Mouse (Mus musculus): ENCODE results near the gene Grm2. TPM values are rescaled to one million over a fixed set of nuclear protein-coding genes. Genes with fewer than 3 reads are reported as not detected.

Grm2 gene
- polyA plus RNA-seq, 1 experiment from 2014 or later = not detected

GRCm38 (mm10) chr9:106684093-106684872 is 28.4 kb upstream of the Grm2 start:
- H3K4me1 ChIP-seq (ENCODE audit: control insufficient read depth in 2 of 2, insufficient read depth in 2 of 2, low read length in 2 of 2) = peaks cover 7 to 20% of the 10 kb centered on the region in 2 experiments
- H3K9me3 ChIP-seq (ENCODE audit: control insufficient read depth, low read length) = no peaks in the 10 kb centered on the region
- H3K4me3 ChIP-seq (ENCODE audit: control insufficient read depth in 1 of 2, insufficient read depth in 1 of 2, low read depth in 1 of 2, low read length in 2 of 2) = peak overlapping the region; percentile 57 to 92
- no peak for ATAC-seq (ENCODE audit: insufficient number of reproducible peaks, insufficient read depth, low FRiP score, low read depth)
- H3K27ac ChIP-seq (replicated peaks in 1 of 2; ENCODE audit: control insufficient read depth in 1 of 2, insufficient read depth in 1 of 2, low read depth in 2 of 2, low read length in 2 of 2) = no peak overlapping the region
- WGBS = 59% methylated on average over 6 of the region's 6 CpGs
- no peaks in the 10 kb centered on the region for H3K27me3 ChIP-seq (ENCODE audit: control insufficient read depth, insufficient read depth, low read length)
- peaks cover 35% of the 10 kb centered on the region for H3K36me3 ChIP-seq (ENCODE audit: control insufficient read depth, insufficient read depth, low read length)
- H3K9ac ChIP-seq (ENCODE audit: low read length) = peak overlapping the region; percentile 87
- H3K4me2 ChIP-seq (ENCODE audit: low read length) = peak overlapping the region; percentile 94

DNA sequence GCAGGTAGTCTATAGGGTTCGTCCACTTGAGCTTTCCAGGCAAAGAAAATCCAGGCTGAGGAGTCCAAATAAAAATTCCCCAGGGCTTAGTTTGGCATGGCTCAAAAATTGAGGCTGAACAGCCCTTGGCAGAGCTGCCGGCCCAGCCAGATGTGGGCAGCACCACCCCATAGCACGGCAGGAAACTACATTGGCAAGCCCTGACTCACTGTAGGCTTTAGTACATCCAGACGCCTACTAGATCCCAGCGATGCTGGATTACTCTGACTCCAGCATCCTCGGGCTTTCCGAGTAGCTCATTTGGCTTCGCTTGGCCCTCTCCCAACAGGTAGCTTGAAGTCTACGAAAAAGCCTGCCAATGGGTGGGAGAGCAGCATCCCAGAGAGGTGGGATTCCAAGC is 25.1 kb upstream of the Grm2 start:
- Histone ChIP-seq H3K4me3 (ENCODE audit: control insufficient read depth in 1 of 2, insufficient read depth in 1 of 2, low read depth in 1 of 2, low read length in 2 of 2) (no peak overlapping the region), H3K36me3 (ENCODE audit: control insufficient read depth, insufficient read depth, low read length) (peaks cover 56% of the 10 kb centered on the region), H3K27ac (replicated peaks in 1 of 2; ENCODE audit: control insufficient read depth in 1 of 2, insufficient read depth in 1 of 2, low read depth in 2 of 2, low read length in 2 of 2) (no peak overlapping the region), H3K4me2 (ENCODE audit: low read length) (no peak overlapping the region), H3K27me3 (ENCODE audit: control insufficient read depth, insufficient read depth, low read length) (no peaks in the 10 kb centered on the region), H3K4me1 (ENCODE audit: control insufficient read depth in 2 of 2, insufficient read depth in 2 of 2, low read length in 2 of 2) (peaks cover 6 to 9% of the 10 kb centered on the region in 2 experiments; a peak in 3 of 4 replicates), H3K9me3 (ENCODE audit: control insufficient read depth, low read length) (no peaks in the 10 kb centered on the region), H3K9ac (ENCODE audit: low read length) (no peak overlapping the region)
- WGBS = 85% methylated on average over 9 of the region's 9 CpGs
- no peak for ATAC-seq (ENCODE audit: insufficient number of reproducible peaks, insufficient read depth, low FRiP score, low read depth)

DNA sequence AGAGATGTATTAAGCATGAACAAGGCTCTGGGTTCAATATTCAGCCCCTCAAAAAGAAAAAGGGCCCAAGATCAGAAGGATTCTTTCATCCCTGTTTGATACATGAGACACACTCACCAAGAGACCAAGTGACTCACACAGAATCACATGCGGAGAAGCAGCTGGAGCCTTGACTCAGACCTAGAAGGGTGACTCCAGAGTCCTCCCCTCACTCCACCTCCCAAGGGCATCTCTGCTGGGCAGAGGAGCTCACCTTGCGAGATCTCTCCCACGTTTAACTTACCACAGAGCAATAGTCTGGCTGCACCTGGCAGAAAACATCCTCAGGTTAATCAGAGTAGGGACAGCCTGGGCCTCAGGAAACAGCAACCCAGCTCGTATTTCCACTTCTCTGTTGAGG is 22.4 kb upstream of the Grm2 start:
- Histone ChIP-seq H3K27ac (replicated peaks in 1 of 2; ENCODE audit: control insufficient read depth in 1 of 2, insufficient read depth in 1 of 2, low read depth in 2 of 2, low read length in 2 of 2) (no peak overlapping the region), H3K4me1 (ENCODE audit: control insufficient read depth in 2 of 2, insufficient read depth in 2 of 2, low read length in 2 of 2) (no peaks in the 10 kb centered on the region), H3K36me3 (ENCODE audit: control insufficient read depth, insufficient read depth, low read length) (peaks cover 62% of the 10 kb centered on the region), H3K9me3 (ENCODE audit: control insufficient read depth, low read length) (no peaks in the 10 kb centered on the region), H3K4me3 (ENCODE audit: control insufficient read depth in 1 of 2, insufficient read depth in 1 of 2, low read depth in 1 of 2, low read length in 2 of 2) (no peak overlapping the region), H3K4me2 (ENCODE audit: low read length) (no peak overlapping the region), H3K9ac (ENCODE audit: low read length) (no peak overlapping the region), H3K27me3 (ENCODE audit: control insufficient read depth, insufficient read depth, low read length) (no peaks in the 10 kb centered on the region)
- ATAC-seq (ENCODE audit: insufficient number of reproducible peaks, insufficient read depth, low FRiP score, low read depth) = no peak
- WGBS = 82% methylated on average over 4 of the region's 4 CpGs

DNA sequence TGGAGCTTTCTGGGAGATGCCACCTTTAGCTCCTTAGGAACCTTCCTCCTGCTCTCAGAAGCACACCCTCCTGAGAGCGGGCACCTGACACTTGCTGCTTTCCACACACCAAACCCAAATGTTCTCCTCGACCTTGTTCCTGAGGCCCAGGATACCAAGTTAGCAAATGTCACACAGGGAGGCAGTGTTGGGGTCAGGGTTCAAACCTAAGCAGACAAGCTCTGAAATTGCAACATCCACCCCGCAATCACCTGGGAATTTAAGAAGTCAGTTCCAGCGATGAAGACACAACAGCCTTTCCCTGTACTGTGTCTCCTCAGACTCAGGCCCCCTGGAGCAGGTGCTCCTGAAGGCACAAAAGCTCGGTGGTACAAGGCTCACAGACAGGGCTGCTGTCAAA is 21.8 kb upstream of the Grm2 start:
- no peak overlapping the region for H3K4me2 ChIP-seq (ENCODE audit: low read length)
- 84% methylated on average over 5 of the region's 5 CpGs for WGBS
- ATAC-seq (ENCODE audit: insufficient number of reproducible peaks, insufficient read depth, low FRiP score, low read depth) = no peak
- no peaks in the 10 kb centered on the region for H3K9me3 ChIP-seq (ENCODE audit: control insufficient read depth, low read length)
- no peaks in the 10 kb centered on the region for H3K27me3 ChIP-seq (ENCODE audit: control insufficient read depth, insufficient read depth, low read length)
- H3K9ac ChIP-seq (ENCODE audit: low read length) = no peak overlapping the region
- no peaks in the 10 kb centered on the region; a peak in 1 of 4 replicates for H3K4me1 ChIP-seq (ENCODE audit: control insufficient read depth in 2 of 2, insufficient read depth in 2 of 2, low read length in 2 of 2)
- peaks cover 63% of the 10 kb centered on the region for H3K36me3 ChIP-seq (ENCODE audit: control insufficient read depth, insufficient read depth, low read length)
- H3K27ac ChIP-seq (replicated peaks in 1 of 2; ENCODE audit: control insufficient read depth in 1 of 2, insufficient read depth in 1 of 2, low read depth in 2 of 2, low read length in 2 of 2) = no peak overlapping the region
- no peak overlapping the region for H3K4me3 ChIP-seq (ENCODE audit: control insufficient read depth in 1 of 2, insufficient read depth in 1 of 2, low read depth in 1 of 2, low read length in 2 of 2)

GRCm38 (mm10) chr9:106676571-106676970 is 20.7 kb upstream of the Grm2 start:
- Histone ChIP-seq H3K4me1 (ENCODE audit: control insufficient read depth in 2 of 2, insufficient read depth in 2 of 2, low read length in 2 of 2) (peaks cover 6 to 10% of the 10 kb centered on the region in 2 experiments; a peak in 3 of 4 replicates), H3K27ac (replicated peaks in 1 of 2; ENCODE audit: control insufficient read depth in 1 of 2, insufficient read depth in 1 of 2, low read depth in 2 of 2, low read length in 2 of 2) (no peak overlapping the region), H3K36me3 (ENCODE audit: control insufficient read depth, insufficient read depth, low read length) (peaks cover 68% of the 10 kb centered on the region), H3K9ac (ENCODE audit: low read length) (no peak overlapping the region), H3K27me3 (ENCODE audit: control insufficient read depth, insufficient read depth, low read length) (no peaks in the 10 kb centered on the region), H3K9me3 (ENCODE audit: control insufficient read depth, low read length) (no peaks in the 10 kb centered on the region), H3K4me2 (ENCODE audit: low read length) (no peak overlapping the region), H3K4me3 (ENCODE audit: control insufficient read depth in 1 of 2, insufficient read depth in 1 of 2, low read depth in 1 of 2, low read length in 2 of 2) (no peak overlapping the region)
- 72% methylated on average over 4 of the region's 4 CpGs for WGBS
- no peak for ATAC-seq (ENCODE audit: insufficient number of reproducible peaks, insufficient read depth, low FRiP score, low read depth)

DNA sequence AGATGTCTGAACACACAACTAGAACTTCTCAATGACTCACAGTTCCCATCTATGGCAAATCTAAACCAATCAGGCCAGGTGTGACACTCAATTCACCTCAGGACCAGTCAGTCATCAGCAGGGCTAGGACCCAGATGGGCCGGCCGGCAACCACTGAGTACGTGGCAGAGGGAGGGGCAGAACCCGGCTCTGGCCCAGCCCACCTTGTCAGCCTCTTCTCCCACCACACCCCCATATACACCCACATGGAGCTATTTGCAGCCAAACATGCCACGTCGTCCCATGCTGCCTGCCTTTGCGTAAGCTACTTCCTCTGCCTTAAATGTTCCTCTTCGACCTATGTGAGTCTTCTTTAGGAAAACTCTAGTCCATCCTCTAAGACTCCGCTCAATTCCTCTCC is 20.1 kb upstream of the Grm2 start:
- Histone ChIP-seq H3K9ac (ENCODE audit: low read length) (no peak overlapping the region), H3K27me3 (ENCODE audit: control insufficient read depth, insufficient read depth, low read length) (no peaks in the 10 kb centered on the region), H3K4me2 (ENCODE audit: low read length) (no peak overlapping the region), H3K27ac (replicated peaks in 1 of 2; ENCODE audit: control insufficient read depth in 1 of 2, insufficient read depth in 1 of 2, low read depth in 2 of 2, low read length in 2 of 2) (no peak overlapping the region), H3K9me3 (ENCODE audit: control insufficient read depth, low read length) (no peaks in the 10 kb centered on the region), H3K36me3 (ENCODE audit: control insufficient read depth, insufficient read depth, low read length) (peaks cover 65% of the 10 kb centered on the region), H3K4me1 (ENCODE audit: control insufficient read depth in 2 of 2, insufficient read depth in 2 of 2, low read length in 2 of 2) (peaks cover 7 to 12% of the 10 kb centered on the region in 2 experiments; a peak in 3 of 4 replicates), H3K4me3 (ENCODE audit: control insufficient read depth in 1 of 2, insufficient read depth in 1 of 2, low read depth in 1 of 2, low read length in 2 of 2) (no peak overlapping the region)
- ATAC-seq (ENCODE audit: insufficient number of reproducible peaks, insufficient read depth, low FRiP score, low read depth) = no peak
- WGBS = 70% methylated on average over 9 of the region's 9 CpGs

DNA sequence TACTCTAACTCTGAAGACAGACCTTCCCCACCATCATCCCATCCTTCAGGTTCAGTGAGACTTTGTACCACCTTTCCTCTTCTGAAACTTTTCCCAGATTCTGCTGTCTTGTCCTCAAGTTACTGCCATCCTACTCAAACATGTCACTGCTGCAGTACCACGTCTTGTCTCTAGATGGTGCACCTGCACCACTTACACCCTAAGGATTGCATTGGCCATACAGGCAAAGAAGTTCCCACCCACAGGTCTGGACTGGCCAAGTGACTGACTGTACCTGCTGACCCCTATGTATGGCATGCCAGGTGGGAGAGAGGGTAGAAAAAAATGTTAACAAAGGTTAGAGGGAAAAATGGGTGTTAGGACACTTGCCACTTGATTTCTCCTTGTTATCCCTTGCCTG is 19.6 kb upstream of the Grm2 start:
- H3K4me1 ChIP-seq (ENCODE audit: control insufficient read depth in 2 of 2, insufficient read depth in 2 of 2, low read length in 2 of 2) = peaks cover 7 to 12% of the 10 kb centered on the region in 2 experiments; a peak in 3 of 4 replicates
- WGBS = 0% methylated on average over 1 of the region's 1 CpGs
- no peak overlapping the region for H3K4me3 ChIP-seq (ENCODE audit: control insufficient read depth in 1 of 2, insufficient read depth in 1 of 2, low read depth in 1 of 2, low read length in 2 of 2)
- H3K9me3 ChIP-seq (ENCODE audit: control insufficient read depth, low read length) = no peaks in the 10 kb centered on the region
- H3K27ac ChIP-seq (replicated peaks in 1 of 2; ENCODE audit: control insufficient read depth in 1 of 2, insufficient read depth in 1 of 2, low read depth in 2 of 2, low read length in 2 of 2) = no peak overlapping the region
- H3K27me3 ChIP-seq (ENCODE audit: control insufficient read depth, insufficient read depth, low read length) = no peaks in the 10 kb centered on the region
- no peak overlapping the region for H3K9ac ChIP-seq (ENCODE audit: low read length)
- H3K4me2 ChIP-seq (ENCODE audit: low read length) = no peak overlapping the region
- ATAC-seq (ENCODE audit: insufficient number of reproducible peaks, insufficient read depth, low FRiP score, low read depth) = no peak
- H3K36me3 ChIP-seq (ENCODE audit: control insufficient read depth, insufficient read depth, low read length) = peaks cover 65% of the 10 kb centered on the region

- Histone ChIP-seq H3K4me3 (ENCODE audit: control insufficient read depth in 1 of 2, insufficient read depth in 1 of 2, low read depth in 1 of 2, low read length in 2 of 2) (no peak overlapping the region), H3K36me3 (ENCODE audit: control insufficient read depth, insufficient read depth, low read length) (peaks cover 63% of the 10 kb centered on the region), H3K9ac (ENCODE audit: low read length) (no peak overlapping the region), H3K27me3 (ENCODE audit: control insufficient read depth, insufficient read depth, low read length) (no peaks in the 10 kb centered on the region), H3K4me2 (ENCODE audit: low read length) (no peak overlapping the region), H3K4me1 (ENCODE audit: control insufficient read depth in 2 of 2, insufficient read depth in 2 of 2, low read length in 2 of 2) (peaks cover 7 to 12% of the 10 kb centered on the region in 2 experiments; a peak in 3 of 4 replicates), H3K9me3 (ENCODE audit: control insufficient read depth, low read length) (no peaks in the 10 kb centered on the region), H3K27ac (replicated peaks in 1 of 2; ENCODE audit: control insufficient read depth in 1 of 2, insufficient read depth in 1 of 2, low read depth in 2 of 2, low read length in 2 of 2) (no peak overlapping the region)
- 83% methylated on average over 2 of the region's 2 CpGs for WGBS
- ATAC-seq (ENCODE audit: insufficient number of reproducible peaks, insufficient read depth, low FRiP score, low read depth) = no peak
Measured at GRCm38 (mm10) chr9:106673860-106674259, 18.0 kb upstream of the Grm2 start.

All from heart, embryonic 14.5 days (tissue).